Mouse (Mus musculus): ENCODE results near the gene Ccer2. TPM values are rescaled to one million over a fixed set of nuclear protein-coding genes. Genes with fewer than 3 reads are reported as not detected.

Gene Ccer2
- polyA plus RNA-seq, 1 experiment: not detected

DNA sequence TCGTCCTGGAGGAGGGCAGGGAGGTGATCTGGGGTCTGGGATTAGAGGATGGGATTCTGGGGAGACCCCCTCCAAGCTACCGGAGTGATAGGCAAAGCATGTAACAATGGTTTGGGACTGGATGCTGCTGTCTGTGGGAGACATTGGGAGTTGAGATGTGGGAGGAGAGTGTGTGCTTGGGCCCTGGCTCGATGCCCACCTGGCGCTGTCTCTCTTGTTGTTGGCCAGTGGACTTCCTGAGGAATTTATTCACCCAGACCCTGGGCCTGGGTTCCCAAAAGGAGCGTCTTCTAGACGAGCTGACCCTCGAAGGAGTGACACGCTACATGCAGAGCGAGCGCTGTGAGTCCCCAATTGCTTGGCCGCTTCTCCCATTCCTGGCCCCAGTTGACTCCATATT, 15.9 kb downstream of the Ccer2 start:
- H3K9ac ChIP-seq (ENCODE audit: low read depth, poor library complexity, severe bottlenecking): no peak overlapping the region
- H3K4me1 ChIP-seq (ENCODE audit: control insufficient read depth, insufficient read depth, low read length): no peaks in the 10 kb centered on the region
- no peaks in the 10 kb centered on the region for H3K27me3 ChIP-seq (ENCODE audit: control insufficient read depth, insufficient read depth, low read length, poor library complexity, severe bottlenecking)
- TF ChIP-seq POLR2A (IDR thresholded peaks at IDR 0.05; ENCODE audit: insufficient read depth, low read length) (no peak), EP300 (IDR thresholded peaks at IDR 0.05; ENCODE audit: insufficient read depth, low read depth, low read length) (no peak)
- H3K9me3 ChIP-seq (replicated peaks; ENCODE audit: control insufficient read depth, insufficient read depth, low read length, poor library complexity, severe bottlenecking): no peaks in the 10 kb centered on the region
- no peak overlapping the region for H3K27ac ChIP-seq (ENCODE audit: insufficient read depth, low read length)
- H3K36me3 ChIP-seq (ENCODE audit: control insufficient read depth, insufficient read depth, low read length, poor library complexity, severe bottlenecking): no peaks in the 10 kb centered on the region
- H3K4me3 ChIP-seq (ENCODE audit: low read depth, low read length): no peak overlapping the region

DNA sequence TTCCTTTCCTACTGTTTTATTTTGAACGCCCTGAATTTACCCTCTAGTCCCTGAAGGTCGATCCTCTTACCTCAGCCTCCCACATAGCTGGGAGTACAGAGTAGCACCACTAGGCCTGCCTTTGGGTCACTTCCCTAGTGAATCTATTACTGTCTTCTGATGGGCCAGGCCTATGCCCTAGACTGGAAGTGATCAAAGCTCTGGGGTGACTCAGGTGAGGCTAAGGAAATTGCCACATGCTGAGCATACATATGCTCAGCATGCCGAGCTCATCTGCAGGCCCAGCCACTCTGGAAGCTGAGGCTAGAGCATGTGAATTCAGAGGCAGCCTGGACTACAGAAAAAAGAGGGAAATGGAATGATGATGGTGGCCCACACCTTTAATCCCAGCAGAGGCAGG, 17.2 kb downstream of the Ccer2 start:
- Histone ChIP-seq H3K36me3 (ENCODE audit: control insufficient read depth, insufficient read depth, low read length, poor library complexity, severe bottlenecking) (no peaks in the 10 kb centered on the region), H3K4me3 (ENCODE audit: low read depth, low read length) (no peak overlapping the region), H3K4me1 (ENCODE audit: control insufficient read depth, insufficient read depth, low read length) (no peaks in the 10 kb centered on the region), H3K27me3 (ENCODE audit: control insufficient read depth, insufficient read depth, low read length, poor library complexity, severe bottlenecking) (no peaks in the 10 kb centered on the region), H3K9me3 (replicated peaks; ENCODE audit: control insufficient read depth, insufficient read depth, low read length, poor library complexity, severe bottlenecking) (no peaks in the 10 kb centered on the region), H3K9ac (ENCODE audit: low read depth, poor library complexity, severe bottlenecking) (no peak overlapping the region), H3K27ac (ENCODE audit: insufficient read depth, low read length) (no peak overlapping the region)
- TF ChIP-seq EP300 (IDR thresholded peaks at IDR 0.05; ENCODE audit: insufficient read depth, low read depth, low read length) (no peak), POLR2A (IDR thresholded peaks at IDR 0.05; ENCODE audit: insufficient read depth, low read length) (no peak), CTCF (IDR thresholded peaks at IDR 0.05; ENCODE audit: low read depth, low read length) (no peak)

DNA sequence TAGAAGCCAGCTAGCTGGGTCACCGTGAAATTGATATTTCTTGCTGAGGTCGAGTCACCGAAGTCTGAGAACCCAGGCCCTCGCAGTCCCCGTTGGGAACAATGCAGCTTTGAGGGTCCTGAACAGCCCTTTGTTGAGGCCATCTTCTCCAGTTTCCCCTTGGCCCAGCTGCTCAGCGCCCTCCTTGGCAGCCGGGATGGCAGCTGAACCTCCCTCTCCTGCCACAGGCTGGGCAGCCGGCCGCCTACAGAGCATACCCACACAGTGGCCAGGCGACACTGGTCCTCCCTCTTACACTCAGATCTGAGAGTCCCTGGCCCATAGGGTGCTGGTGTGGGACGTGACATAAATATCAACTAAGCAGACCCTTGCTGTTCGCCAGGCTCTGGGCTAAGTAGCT, 18.2 kb downstream of the Ccer2 start:
- Histone ChIP-seq H3K9me3 (replicated peaks; ENCODE audit: control insufficient read depth, insufficient read depth, low read length, poor library complexity, severe bottlenecking) (no peaks in the 10 kb centered on the region), H3K4me1 (ENCODE audit: control insufficient read depth, insufficient read depth, low read length) (no peaks in the 10 kb centered on the region), H3K27me3 (ENCODE audit: control insufficient read depth, insufficient read depth, low read length, poor library complexity, severe bottlenecking) (no peaks in the 10 kb centered on the region), H3K9ac (ENCODE audit: low read depth, poor library complexity, severe bottlenecking) (no peak overlapping the region), H3K27ac (ENCODE audit: insufficient read depth, low read length) (no peak overlapping the region), H3K4me3 (ENCODE audit: low read depth, low read length) (no peak overlapping the region), H3K36me3 (ENCODE audit: control insufficient read depth, insufficient read depth, low read length, poor library complexity, severe bottlenecking) (no peaks in the 10 kb centered on the region)
- no peak for TF ChIP-seq POLR2A (IDR thresholded peaks at IDR 0.05; ENCODE audit: insufficient read depth, low read length)
- TF ChIP-seq CTCF (IDR thresholded peaks at IDR 0.05; ENCODE audit: low read depth, low read length): no peak
- TF ChIP-seq EP300 (IDR thresholded peaks at IDR 0.05; ENCODE audit: insufficient read depth, low read depth, low read length): no peak

DNA sequence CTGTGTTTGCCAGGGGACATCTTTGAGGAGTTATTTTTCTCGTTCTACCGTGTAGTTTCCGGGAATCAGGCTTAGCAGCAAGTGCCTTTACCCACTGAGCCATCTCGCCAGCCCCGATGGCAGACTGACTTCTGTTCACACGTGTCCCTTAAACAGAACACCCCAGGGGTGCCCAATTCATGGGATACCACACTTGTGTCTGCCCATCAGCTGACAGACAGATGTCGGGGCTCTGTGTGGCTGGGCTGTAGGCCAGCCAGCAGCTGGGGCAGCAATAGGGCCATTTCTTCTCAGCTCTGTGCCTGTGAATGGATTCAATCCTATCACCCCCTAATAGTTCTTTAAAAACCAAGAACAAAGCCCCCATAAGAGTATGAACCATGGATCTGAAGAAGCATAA, 19.2 kb downstream of the Ccer2 start:
- TF ChIP-seq POLR2A (IDR thresholded peaks at IDR 0.05; ENCODE audit: insufficient read depth, low read length) (no peak), EP300 (IDR thresholded peaks at IDR 0.05; ENCODE audit: insufficient read depth, low read depth, low read length) (no peak), CTCF (IDR thresholded peaks at IDR 0.05; ENCODE audit: low read depth, low read length) (no peak)
- Histone ChIP-seq H3K27me3 (ENCODE audit: control insufficient read depth, insufficient read depth, low read length, poor library complexity, severe bottlenecking) (no peaks in the 10 kb centered on the region), H3K9ac (ENCODE audit: low read depth, poor library complexity, severe bottlenecking) (no peak overlapping the region), H3K4me3 (ENCODE audit: low read depth, low read length) (no peak overlapping the region), H3K4me1 (ENCODE audit: control insufficient read depth, insufficient read depth, low read length) (peaks cover under 1% of the 10 kb centered on the region), H3K27ac (ENCODE audit: insufficient read depth, low read length) (no peak overlapping the region), H3K9me3 (replicated peaks; ENCODE audit: control insufficient read depth, insufficient read depth, low read length, poor library complexity, severe bottlenecking) (no peaks in the 10 kb centered on the region), H3K36me3 (ENCODE audit: control insufficient read depth, insufficient read depth, low read length, poor library complexity, severe bottlenecking) (no peaks in the 10 kb centered on the region)

DNA sequence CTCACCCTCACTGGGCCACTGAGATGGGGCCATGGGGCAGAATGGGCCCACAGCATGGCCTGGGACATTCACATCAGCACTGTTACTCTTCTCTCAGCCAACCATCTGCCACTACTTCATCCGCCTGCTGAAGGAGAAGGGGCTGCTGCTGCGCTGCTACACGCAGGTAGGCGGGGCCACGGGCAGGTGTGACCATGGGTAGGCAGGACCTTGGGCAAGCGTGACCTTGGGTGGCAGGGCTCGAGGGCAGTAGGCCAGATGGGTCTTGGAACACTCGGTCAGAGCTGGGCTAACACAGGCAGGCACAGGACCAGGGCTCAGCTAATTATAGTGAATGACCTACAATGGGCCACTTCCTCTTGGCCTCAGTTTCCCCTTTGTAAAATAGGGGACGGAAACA, 22.9 kb downstream of the Ccer2 start:
- TF ChIP-seq EP300 (IDR thresholded peaks at IDR 0.05; ENCODE audit: insufficient read depth, low read depth, low read length): no peak
- TF ChIP-seq CTCF (IDR thresholded peaks at IDR 0.05; ENCODE audit: low read depth, low read length): no peak
- TF ChIP-seq POLR2A (IDR thresholded peaks at IDR 0.05; ENCODE audit: insufficient read depth, low read length): no peak
- no peaks in the 10 kb centered on the region for H3K9me3 ChIP-seq (replicated peaks; ENCODE audit: control insufficient read depth, insufficient read depth, low read length, poor library complexity, severe bottlenecking)
- no peak overlapping the region for H3K9ac ChIP-seq (ENCODE audit: low read depth, poor library complexity, severe bottlenecking)
- no peak overlapping the region for H3K4me3 ChIP-seq (ENCODE audit: low read depth, low read length)
- H3K27ac ChIP-seq (ENCODE audit: insufficient read depth, low read length): no peak overlapping the region
- no peaks in the 10 kb centered on the region for H3K36me3 ChIP-seq (ENCODE audit: control insufficient read depth, insufficient read depth, low read length, poor library complexity, severe bottlenecking)
- peaks cover 3% of the 10 kb centered on the region for H3K4me1 ChIP-seq (ENCODE audit: control insufficient read depth, insufficient read depth, low read length)
- no peaks in the 10 kb centered on the region for H3K27me3 ChIP-seq (ENCODE audit: control insufficient read depth, insufficient read depth, low read length, poor library complexity, severe bottlenecking)

DNA sequence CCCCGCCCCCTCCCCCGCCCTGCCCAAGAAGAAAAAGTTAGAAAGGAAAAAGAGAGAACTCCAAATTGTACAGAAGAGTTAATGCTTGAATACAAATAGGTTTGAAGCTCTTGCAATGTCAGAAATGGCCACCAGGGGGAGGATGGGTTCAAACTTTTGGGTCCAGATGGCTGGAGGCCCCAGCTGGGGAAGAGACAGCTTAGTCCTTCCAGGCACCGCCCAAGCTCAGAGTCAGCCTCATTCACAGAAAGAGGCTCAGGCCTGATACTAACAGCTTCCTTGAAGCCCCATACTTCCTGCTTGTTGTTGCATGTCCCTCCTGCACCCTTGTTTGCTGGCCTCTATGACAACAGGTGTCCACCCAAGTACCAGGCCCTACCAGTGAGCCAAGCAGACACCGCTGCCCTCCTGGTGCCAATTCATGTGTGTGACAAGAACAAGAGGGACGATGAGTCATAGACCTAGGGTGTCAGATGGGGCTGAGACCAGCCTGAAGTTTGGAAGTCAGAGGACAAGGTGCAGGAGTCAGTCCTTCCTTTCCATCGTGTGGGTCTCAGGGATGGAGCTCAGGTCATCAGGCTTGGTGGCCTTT, 24.2 kb downstream of the Ccer2 start:
- Histone ChIP-seq H3K4me1 (ENCODE audit: control insufficient read depth, insufficient read depth, low read length) (peaks cover 7% of the 10 kb centered on the region), H3K27me3 (ENCODE audit: control insufficient read depth, insufficient read depth, low read length, poor library complexity, severe bottlenecking) (no peaks in the 10 kb centered on the region), H3K9me3 (replicated peaks; ENCODE audit: control insufficient read depth, insufficient read depth, low read length, poor library complexity, severe bottlenecking) (no peaks in the 10 kb centered on the region), H3K9ac (ENCODE audit: low read depth, poor library complexity, severe bottlenecking) (no peak overlapping the region), H3K4me3 (ENCODE audit: low read depth, low read length) (no peak overlapping the region), H3K27ac (ENCODE audit: insufficient read depth, low read length) (no peak overlapping the region), H3K36me3 (ENCODE audit: control insufficient read depth, insufficient read depth, low read length, poor library complexity, severe bottlenecking) (no peaks in the 10 kb centered on the region)
- TF ChIP-seq POLR2A (IDR thresholded peaks at IDR 0.05; ENCODE audit: insufficient read depth, low read length) (no peak), CTCF (IDR thresholded peaks at IDR 0.05; ENCODE audit: low read depth, low read length) (peak; percentile 73)
